Mouse (Mus musculus): ENCODE measurements around the gene Fat2.

GRCm38 (mm10) chr11:55253391-55253790, 83.0 kb downstream of the Fat2 start:
- TF ChIP-seq CTCF (IDR thresholded peaks at IDR 0.05; ENCODE audit: low read depth) = no peak
- no peak for TF ChIP-seq EP300 (IDR thresholded peaks at IDR 0.05; ENCODE audit: low read depth)

Data from liver, postnatal 0 days (tissue).